Mouse (Mus musculus) CD4-positive naive resting alpha-beta T cell, adult 57 days (primary cell): ENCODE results near the gene Gpbp1l1. TPM values are rescaled to one million over a fixed set of nuclear protein-coding genes. Genes with fewer than 3 reads are reported as not detected.

Experiments used
- total RNA-seq: library from RNA; stranded (reverse); gene quantifications from one replicate; pipeline ENCODE4 v1.2.4, GENCODE M21; 2023

Gene Gpbp1l1
- total RNA-seq: 128 TPM

GRCm38 (mm10) chr4:116557306-116558121, at the start of gene Gpbp1l1:
TSS of gene Gpbp1l1 (plus strand) at chr4:116557658.

DNA sequence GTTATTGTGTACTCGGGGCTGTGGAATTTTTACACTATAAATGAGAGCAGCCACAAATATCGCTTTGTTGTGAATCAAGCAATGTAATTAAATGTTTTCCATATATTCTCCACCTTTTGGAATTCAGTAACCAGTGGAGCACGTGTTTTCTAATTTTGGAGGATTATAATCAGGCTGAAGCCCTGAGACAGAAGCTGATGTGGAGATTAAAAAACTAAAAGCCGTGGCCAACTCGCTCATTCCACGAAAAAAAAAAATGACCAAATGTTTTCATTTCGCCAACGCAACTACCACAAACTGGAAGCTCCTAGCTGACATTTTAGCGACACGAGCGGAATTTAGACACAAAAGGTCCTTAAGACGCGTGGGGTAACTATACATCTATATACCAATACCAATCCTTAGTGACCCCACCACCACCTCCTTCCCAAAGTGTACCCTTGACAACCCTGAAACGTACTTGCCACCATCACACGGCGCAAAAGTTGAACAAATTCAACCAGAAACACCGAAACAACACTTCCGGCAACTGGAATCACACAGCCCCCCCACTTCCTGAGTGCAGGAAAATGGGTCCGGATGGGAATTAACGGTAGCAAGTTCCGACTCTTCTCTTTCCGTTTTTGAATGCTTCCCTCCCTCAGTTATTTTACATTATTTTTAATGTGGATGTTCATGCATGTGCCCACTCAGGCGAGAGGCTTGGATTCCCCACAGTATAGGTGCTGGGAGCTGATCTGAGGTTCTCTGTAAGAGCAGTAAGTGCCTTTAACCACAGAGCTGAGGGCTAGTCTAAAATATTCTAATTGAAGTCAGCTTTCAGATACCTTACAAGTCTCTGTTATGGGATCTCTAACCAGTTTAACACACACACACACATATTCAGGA, 1.8 kb upstream of the Gpbp1l1 start, which contains the start of gene Tmem69:
Tmem69 (minus strand) TSS at position 524 of the 888 bp plus-strand sequence.

DNA sequence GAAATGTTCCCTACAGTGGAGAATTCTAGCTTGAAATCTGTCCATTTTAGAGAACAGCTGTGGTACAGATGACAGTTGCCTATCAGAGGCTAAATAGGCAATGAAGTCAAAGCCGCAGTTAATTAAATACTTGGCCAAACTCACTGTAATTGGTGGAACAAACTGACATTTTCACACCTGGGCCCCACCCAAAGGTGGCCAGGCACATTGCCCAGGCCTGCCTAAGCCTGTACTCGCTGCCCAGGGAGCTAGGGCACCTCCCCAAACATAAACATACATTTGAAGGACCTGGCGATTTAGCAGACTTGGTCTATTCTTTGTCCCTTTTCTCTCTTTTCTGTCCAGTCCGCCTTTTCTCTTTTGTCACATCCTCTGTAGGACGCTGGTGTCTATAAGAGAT, 38.9 kb downstream of the Gpbp1l1 start, which contains the start of gene Ccdc17:
Ccdc17 (plus strand) TSS at position 276 of the 400 bp plus-strand sequence.

GRCm38 (mm10) chr4:116627722-116628662, 70.5 kb downstream of the Gpbp1l1 start, which contains the start of gene Nasp:
TSS of gene Nasp (minus strand) at chr4:116627941.

Other genes starting within 250 kb of the Gpbp1l1 start
- gene Mast2, start 93.5 kb upstream of the Gpbp1l1 start, total RNA-seq: 24.2 TPM
- 10.4 TPM for gene Ipp, start 50.1 kb upstream of the Gpbp1l1 start, total RNA-seq
- 8.0 TPM for gene Tmem69, start 1.7 kb upstream of the Gpbp1l1 start, total RNA-seq
- gene Ccdc17, start 39.0 kb downstream of the Gpbp1l1 start, total RNA-seq: 8.2 TPM
- 103 TPM for gene Nasp, start 70.3 kb downstream of the Gpbp1l1 start, total RNA-seq
- gene Akr1a1, start 94.0 kb downstream of the Gpbp1l1 start, total RNA-seq: 176 TPM
- 165 TPM for gene Prdx1, start 127.9 kb downstream of the Gpbp1l1 start, total RNA-seq
- gene Mmachc, start 150.7 kb downstream of the Gpbp1l1 start, total RNA-seq: 3.5 TPM
- gene Ccdc163, start 150.9 kb downstream of the Gpbp1l1 start, total RNA-seq: 18.4 TPM
- 7.8 TPM for gene Tesk2, start 163.3 kb downstream of the Gpbp1l1 start, total RNA-seq
- gene Toe1, start 250.0 kb downstream of the Gpbp1l1 start, total RNA-seq: 50.5 TPM